Mouse (Mus musculus) WW6 (cell line): Measurements from ENCODE around the gene Clmn.
A peak's percentile ranks its signal among the peaks of the same experiment; 100 is the strongest.

ENCODE experiments used
- DNase-seq: peaks from one replicate; pipeline ENCODE4 v3.0.0-alpha.2; 2013; ENCODE audit warnings: low read depth, low spot score

Clmn gene

DNA sequence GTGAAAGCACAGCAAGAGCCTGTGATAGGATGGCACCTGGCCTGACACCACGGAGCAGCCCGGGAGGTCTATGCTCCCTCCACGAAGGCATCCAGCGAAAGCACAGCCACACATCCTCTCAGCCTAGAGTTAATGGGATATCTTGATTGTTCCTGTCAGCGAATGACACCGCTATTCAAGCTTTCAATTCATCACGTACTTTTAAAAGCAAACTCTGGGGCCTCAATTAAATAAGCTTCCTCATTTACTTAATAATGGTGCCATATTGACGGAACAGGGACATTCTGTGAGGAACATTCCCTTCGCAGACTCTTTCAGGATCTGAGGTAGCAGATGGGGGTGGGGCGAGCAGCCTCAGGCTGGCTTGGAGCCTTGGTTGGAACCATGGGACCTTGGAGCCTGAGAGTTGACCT lies 14.7 kb upstream of the Clmn start:
- DNase-seq: no peak

DNA sequence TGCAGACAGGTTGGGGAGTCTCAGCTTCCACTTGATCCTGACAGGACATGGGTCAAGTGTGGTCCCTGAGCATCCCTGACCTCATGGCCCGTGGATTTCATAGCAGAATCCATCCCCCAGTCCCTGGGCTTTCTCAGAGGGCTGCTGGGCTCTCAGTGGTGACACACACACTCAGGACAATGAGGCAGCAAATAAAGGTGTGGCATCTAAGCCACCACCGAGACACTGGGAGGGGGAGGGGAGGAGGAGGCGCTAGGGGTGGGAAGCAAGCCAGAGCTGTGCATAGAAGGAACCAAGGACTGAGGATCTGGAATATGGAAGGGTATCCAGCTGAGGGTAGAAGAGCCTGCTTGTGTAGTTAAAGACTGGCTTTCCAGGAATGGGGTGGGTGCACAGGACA lies 11.2 kb upstream of the Clmn start:
- no peak for DNase-seq

DNA sequence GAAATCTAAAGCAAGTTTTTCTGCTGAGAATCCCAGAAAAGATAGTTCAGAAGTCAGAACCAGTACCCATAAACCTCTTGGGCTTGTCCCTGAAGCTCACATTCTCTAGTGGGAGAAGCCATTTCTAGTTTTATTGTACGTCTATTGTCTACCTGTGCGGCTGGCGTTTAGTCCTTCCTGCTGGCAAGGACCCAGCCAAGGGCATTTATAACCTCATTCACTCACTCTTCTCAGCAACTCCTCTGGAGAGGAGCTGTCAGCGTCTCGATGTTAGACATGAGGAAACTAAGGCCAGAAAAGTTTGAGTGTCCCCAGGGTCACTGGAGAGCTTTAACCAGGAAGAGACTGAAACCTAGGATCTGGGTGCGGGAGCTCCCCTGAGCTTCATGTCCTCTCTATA lies 7.1 kb upstream of the Clmn start:
- DNase-seq: no peak

DNA sequence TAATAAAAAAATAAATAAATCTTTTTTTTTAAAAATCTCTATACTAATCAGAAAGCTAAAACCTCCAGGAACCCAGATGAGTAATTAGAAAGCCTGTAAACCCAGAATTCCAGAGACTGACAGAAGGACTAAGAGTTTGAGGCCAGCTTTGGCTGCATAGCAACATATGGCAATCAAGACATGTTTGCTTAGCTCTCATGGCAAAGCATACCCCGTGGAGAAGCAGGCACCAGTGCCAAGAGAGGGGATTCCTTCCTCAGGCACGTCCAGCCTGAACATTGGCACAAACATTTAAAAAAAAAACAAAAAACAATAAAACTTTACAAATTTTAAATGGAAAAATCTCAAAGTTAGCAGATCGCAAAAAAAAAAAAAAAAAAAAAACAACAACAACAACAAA lies 4.9 kb upstream of the Clmn start:
- DNase-seq: no peak

DNA sequence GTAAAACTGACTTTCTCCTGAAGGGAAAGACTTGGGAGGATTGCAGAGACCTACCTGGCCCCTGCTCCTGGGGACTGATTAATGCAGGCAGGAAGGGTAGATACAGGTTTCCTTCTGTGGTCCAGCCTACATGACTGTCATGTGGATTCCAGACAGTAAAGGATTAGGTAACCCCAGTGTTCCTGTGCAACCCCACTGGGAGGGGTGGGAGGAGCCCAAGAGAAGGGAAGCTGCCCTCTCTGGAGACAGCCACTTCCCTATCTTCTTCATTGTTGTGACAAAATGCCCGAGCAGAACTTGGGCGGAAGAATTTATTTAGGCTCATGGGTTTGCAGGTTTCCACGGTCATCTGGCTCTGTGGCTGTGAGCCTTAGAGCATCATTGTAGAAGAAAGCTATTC lies 3.6 kb upstream of the Clmn start:
- DNase-seq: no peak

DNA sequence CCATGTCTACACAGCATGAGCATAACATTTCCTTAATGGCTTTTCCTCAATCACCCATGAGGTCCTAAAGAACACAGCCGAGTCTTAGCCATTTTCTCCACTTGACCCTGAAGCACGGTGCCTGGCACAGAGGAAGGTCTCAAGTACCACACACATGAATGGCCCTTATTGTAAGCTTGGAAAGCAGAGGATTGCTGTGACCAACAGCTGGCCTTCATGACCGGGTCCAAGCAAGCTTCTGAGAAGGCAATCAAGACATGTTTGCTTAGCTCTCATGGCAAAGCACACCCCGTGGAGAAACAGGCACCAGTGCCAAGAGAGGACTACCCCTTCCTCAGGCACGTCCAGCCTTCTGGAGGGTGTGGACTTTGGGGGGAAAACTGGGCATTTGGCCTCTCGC lies 3.0 kb upstream of the Clmn start:
- no peak for DNase-seq

DNA sequence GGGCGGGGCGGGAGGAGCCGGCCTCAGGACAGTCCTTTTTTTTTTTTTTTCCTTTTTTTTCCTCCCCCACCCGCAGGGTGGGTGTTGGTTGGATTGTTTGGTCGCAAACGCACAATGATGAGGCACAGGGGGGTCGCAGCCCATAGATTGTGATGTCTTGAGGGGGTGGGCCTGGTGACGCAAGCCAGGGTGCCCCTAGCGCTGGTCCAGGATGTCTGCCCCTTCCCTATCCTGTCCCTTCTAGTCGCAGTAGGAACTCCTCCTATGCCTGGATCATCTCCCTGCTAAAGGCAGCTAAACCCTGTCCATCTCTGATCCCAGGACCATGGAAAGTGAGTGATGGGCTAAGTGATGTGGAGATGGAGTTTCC lies 275 bp upstream of the Clmn start:
- no peak for DNase-seq

DNA sequence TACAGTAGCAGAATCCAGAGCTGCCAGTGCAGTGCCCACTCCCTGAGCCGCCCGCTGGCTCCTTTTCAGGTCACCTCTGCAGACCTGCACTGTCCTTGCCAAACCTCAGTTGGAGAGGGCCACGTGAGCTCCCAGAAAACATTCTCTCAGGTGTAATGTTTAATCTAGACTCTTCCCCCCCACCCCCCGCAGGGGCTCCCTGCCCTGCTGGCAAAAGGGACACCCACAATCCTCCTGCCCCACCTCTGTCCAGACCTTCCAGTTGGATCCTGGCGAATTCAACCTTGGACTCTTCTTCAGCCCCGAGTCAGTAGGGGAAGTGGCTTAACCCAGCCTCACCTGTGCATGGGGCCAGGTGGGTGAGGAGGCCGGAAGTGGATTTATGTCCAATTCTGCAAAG lies 1.2 kb downstream of the Clmn start:
- DNase-seq: no peak

DNA sequence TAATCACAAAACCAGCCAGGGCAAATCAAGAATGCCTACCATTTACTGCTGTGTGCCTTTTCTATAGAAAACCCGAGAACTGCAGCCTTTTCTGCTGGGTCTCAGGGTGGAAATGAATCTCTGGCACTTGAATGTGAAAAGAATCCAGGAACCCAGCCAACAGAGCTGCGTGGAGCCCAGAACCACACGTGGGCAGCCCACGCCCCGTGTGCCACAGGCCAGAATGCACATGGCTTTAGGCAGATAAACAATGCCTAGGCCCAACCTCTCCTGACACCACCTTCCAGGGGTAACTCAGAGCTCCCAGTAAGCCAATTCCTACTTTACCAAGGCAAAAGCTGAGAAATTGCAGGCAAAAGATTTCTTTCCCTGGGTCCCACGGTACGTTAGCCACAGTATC lies 5.7 kb downstream of the Clmn start:
- DNase-seq: no peak

DNA sequence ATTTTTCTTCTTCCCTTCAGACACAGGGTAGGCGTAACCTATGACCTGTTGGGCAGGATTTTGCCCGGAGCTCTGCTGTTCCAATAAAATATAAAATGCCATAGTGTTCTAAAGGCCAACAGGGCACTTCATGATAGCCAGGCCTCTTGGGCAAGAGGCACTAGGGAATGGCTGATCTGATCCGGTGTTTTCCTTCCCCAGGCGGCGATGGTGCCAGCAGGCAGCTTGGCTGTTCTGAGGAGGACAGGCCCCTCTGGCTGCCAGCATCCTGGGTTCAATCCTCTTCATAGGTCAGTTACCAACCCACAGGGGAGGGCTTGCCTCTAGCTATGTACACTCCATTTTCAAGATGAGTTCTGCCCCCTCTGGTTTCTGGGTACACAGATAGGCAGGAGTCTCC lies 6.1 kb downstream of the Clmn start:
- DNase-seq: no peak

DNA sequence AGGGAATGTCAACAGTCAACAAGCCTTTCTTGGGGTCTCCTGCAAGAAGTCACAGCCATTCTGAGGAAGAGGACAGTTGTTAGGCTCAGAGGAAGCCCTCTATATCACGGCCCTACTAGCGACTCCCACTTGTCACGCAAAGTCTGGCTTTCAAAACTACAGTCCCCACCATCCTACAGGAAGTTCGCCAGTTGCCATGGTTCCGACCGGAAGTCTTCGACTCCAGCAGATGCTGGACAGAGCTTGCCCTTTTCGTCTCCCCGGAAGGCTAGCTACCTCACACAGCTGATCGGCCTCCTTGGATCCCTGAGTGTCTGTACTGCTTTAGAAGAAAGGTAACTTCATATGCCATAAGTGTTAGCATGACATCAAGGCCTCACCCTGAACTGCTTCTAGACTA lies 7.3 kb downstream of the Clmn start:
- DNase-seq: no peak

DNA sequence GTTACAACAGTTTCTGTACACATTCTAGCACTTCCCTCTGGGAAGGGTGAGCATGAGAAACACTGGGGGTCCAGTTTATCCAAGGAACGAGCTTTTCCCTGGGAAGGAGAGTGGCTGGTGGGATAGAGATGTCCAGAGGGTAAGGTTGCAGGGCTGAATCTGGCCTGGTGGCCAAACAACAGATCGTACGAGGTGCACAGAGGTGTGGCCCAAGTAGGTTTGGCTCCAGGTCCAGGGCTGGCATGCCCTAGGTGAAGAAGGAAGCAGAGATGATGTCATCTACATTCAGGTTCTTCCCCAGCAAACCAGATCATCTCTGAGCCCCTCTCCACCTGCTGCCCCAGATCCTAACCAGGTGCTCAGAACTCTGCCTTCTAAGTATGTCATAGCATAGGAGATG lies 8.3 kb downstream of the Clmn start:
- DNase-seq: no peak

DNA sequence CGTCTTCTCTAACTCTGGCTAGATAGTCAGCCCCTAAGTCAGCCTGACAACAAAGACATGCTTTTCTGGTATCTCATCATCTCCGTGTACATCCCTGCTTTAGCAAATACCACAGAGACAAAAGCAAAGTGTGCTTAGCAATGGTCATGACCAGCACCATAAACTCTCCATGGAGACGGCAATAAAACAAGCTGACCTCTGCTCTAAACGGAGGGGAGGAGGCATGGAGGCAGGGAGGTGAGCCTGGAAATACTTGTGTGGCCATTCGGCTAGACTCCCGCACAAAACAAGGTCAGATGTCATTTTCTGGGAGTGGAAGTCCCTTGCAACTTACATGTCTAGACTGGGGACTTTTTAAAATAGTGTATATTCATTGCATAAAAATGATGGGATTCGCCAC lies 9.3 kb downstream of the Clmn start:
- DNase-seq: no peak

DNA sequence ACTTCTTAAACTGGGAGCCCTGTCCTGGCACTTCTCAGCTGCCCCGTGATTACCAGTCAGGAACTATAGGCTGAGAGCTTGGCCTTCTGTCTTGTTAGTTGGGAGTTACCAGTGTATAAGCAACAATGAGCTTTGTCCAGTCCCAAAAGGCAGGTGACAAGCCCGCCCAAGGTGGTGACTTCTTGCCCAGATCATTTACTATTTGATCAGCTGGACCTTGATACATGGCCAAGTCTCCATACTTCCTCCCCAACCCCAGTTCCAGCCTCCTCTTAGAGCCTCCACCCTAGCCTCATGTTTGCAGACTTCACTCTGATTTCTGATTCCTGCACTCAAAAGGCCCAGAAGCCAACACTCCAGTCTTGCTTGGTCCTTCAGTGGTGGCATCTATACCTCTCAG lies 10.1 kb downstream of the Clmn start:
- no peak for DNase-seq

DNA sequence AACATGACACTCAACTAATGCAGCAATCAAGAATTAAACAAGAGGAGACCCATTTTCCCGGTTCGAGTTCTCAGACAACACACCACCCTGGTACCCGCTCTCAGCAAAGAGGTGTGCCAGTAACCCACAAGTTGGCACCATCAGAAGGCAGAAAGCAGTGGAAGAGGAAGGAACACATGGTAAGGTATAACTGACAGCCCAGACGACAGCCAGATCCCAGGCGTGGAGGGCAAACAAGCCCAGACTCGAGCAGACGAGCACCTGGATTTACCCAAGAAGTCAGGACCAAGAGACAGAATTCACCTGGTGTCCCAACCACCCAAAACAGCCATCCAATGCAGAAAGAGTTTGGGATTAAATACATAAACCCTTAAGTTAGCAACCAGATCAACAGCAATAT lies 11.5 kb downstream of the Clmn start:
- no peak for DNase-seq

DNA sequence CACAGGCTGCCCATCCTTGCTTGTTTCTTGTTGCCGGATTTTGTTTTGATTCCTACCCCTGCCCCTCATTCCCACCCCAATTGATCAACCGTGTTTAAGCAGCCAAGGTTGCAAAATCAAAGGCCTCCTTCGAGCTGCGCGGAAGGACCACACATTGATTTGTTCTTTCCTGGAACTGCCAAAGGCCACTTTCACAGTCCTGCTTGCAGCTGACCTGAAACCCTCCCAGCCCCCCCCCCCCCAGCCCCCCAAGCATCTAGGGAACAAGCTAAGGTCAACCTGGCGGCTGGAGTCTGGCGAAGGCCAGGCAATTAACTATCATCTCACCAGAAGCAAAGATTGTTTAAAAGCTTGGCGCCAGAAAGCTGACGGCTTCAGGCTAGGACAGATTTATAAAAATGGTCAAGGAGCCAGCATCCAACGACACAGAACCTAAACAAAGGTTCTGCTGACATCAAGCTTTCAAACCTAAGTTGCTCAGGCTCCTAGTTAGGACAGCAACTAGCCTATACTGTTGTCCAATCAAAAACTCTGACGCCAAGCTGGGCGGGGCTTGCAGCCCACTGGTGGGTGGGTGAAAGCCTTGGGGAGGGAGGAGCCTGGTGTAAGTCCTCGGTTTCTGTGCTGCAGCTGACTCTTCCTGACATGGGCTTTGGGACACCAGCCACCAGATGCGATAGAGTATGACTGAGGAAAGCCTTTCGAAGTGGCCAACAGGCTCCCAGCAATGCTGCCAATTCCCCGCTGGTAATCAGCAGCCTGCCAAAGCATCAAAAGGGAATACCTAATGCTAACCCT lies 13.0 kb downstream of the Clmn start:
- peak; percentile 55 for DNase-seq

DNA sequence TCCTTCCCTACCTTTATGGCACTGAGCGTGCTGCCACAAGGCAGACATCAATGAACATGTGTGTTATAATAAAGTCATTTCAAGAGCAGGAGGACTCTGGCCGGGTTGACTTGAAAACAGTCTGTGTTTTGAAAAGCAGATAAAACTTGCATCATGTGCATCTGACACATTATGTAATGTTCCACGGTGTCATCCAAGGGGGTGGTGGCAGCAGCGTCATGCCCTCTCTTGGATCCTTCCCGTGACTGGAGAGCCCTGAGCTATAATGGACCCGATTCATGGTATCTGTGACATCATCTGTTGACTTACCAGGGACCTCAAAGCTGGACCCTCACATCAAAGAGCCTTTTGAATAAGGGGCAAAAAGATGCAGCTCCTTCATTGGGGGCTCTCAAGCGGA lies 14.8 kb downstream of the Clmn start:
- no peak for DNase-seq

DNA sequence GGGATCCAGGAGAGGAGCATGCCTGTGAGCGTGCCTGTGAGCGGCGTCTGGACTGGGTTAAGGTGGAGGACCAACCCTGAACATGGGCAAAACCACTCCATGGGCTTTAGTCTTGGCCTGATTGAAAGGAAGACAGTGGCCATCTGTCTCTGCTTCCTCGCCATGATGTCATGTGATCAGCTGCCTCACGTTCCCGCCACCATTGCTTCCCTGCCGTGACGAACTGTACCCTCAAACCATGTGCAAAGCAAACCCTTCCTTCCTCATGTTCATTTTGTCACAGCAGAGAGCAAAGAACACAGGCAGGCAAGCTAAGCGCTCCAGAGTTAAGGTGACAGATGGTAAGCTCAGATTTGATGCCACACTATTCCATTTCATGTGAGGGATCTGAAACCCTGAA lies 16.2 kb downstream of the Clmn start:
- DNase-seq: no peak

DNA sequence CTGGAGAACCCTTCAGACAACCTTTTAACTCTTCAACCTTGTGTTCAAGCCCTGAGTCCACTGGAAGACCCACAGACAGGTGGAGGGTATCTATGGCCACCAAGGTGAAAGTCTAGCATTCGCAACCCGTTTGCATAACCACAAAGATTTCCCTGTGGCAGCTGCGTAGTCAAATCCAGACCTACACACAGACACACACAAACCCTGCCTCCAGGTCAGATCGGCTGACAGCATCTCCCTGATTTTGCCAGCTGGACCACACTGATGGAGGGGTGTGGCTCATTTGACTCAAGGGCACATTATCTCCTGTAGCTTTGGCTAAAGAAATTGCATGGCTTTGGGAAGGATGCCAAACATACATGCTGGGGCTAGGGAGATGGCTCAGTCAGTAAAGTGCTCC lies 17.6 kb downstream of the Clmn start:
- no peak for DNase-seq

DNA sequence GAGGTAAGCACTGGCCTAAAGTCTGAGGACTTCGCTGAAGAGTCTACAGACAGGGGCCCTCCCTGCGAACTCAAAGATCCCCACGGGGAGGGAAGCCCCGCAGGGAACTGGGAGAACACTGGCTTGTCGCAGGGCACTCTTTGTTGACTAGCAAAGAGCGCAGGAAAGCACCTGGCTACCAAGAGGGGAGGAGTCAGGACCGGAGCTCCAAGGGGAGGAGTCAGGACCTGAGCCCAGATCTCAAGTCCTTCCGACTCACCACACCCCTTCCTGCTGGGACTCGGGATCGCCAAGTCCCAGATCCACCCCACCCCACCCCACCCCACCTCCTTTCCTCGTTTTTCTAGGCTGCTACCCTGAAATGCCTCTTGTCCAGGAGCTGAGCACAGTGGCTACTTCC lies 19.2 kb downstream of the Clmn start:
- peak; percentile 71 for DNase-seq

DNA sequence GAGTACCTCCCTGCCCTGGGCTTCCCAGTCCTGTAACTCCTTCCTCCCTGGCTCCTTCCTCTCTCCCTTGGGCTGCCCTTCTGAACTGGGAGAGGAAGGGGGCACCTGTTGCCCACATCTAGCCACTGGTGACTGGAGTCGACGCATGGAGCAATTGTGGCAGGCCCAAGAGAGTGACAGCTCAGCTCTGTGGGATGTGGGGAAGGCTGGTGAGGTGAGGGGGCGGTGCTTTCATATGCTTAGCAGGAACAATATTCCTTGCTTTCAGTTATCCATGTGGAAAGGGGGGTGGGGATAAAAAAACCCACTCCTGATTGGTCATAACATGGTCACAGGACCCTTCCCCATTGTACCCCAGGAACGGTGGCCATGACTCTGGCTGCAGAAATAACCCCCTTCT lies 19.9 kb downstream of the Clmn start:
- no peak for DNase-seq

DNA sequence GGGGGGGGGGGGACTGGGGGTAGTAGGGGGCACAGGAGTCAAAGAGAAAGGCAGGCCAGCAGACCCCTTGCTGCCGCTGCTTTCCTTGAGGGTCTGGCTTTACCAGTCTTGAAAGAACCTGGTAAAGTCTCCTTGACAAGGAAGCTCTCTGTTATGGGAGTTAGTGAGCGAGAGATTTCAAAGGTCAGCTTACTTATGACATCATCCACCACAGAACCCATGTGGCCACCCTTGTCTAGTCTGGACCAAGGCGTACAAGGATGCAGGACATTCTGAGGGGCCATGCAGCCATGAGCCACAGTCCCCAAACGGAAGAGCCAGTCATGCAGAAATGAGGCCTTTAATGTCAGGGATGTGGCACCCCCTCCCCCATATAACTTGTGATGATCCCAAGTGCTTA lies 20.6 kb downstream of the Clmn start:
- DNase-seq: no peak

DNA sequence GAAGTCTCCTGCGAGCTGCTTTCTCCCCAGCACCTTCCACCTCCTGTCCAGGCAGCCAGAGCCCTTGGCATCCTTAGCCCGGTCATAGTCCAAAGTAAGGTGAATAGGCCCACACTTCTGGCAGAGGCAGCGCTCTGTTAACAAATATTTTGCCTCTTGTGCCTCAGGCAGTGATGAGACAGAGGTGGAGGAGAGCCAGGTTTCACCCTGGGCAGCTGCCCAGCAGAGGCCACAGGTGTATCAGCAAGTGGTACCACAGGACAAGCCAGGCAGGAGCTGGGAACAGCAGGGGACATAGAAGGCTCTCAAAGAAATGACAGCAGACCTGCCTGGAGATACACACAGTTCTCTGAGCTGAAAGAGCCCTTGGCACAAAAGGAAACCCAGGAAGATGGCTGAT lies 23.6 kb downstream of the Clmn start:
- DNase-seq: no peak

DNA sequence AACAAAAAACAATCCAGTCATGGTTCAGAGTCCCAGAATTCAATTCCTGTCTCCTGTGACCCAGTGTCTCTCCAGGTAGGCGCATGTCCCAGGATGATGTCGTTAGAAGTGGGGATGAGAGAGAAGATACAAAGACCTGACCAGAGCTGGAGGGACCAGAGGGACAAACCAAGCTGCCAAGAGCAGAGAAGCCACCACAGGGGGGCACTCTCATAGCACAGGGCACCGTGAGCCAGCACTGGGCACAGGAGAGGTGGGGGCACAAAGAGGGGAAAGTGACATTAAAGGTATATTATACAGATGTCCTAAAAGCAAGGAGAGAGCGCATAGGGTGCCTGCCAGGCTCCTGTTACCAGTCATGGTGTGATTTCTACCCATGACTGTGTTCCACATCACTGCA lies 25.9 kb downstream of the Clmn start:
- no peak for DNase-seq
